10 mouse cellular contexts compared by ENCODE assay signal in the genomic region with DNA sequence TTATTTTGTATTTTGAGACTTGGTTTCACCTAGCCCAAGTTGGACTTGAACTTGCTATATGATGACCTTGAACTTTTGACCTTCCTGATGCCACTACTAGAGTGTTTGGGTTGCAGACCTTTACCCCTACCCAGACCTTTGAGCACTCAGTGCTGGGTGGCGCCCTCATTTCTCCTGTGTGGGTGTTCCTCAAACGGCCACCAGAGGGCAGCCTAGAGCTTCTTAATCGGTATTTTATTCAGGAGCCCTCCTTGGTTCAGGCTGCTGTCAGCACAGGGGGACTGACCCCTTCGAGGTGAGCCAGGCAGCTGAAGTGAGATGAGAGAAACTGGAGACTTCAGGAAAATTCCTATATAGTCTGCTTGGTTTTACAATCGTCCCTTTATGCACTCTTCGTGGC. TPM values are rescaled to one million over a fixed set of nuclear protein-coding genes. Genes with fewer than 3 reads are reported as not detected.
A peak's percentile ranks its signal among the peaks of the same experiment; 100 is the strongest.
DNase-seq lines count a peak whose midpoint lies in the region; ATAC-seq and TF ChIP-seq lines count a peak whose summit lies in the region.
"Had no signal": no experiment of that assay in that cellular context is flagged by ENCODE, and none has a peak within 500 bp of the region (broad histone marks: within the 10 kb centered on the region; RNA-seq: fewer than 3 reads in every experiment).

No protein-coding gene starts in this region.

- H3K27me3 ChIP-seq in heart, postnatal 0 days (ENCODE audit: control insufficient read depth, insufficient read depth, low read length): no peaks in the 10 kb centered on the region
- H3K27me3 ChIP-seq in heart, embryonic 10.5 days (ENCODE audit: insufficient read depth, poor library complexity, severe bottlenecking): 0 out of 2 replicates have a peak, but pooled peaks cover 1% of the 10 kb centered on the region
- H3K27me3 ChIP-seq in ES-Bruce4 (ENCODE audit: control insufficient read depth, insufficient read depth, low read length, poor library complexity, severe bottlenecking): no peaks in the 10 kb centered on the region
- no peaks in the 10 kb centered on the region for H3K27me3 ChIP-seq in forebrain, embryonic 16.5 days (replicated peaks; ENCODE audit: control insufficient read depth, insufficient read depth, low read length)
- H3K27me3 ChIP-seq in stomach, postnatal 0 days (ENCODE audit: control insufficient read depth, insufficient read depth, low read length): no peaks in the 10 kb centered on the region
- H3K27me3 ChIP-seq: embryonic facial prominence, embryonic 13.5 days had no signal

- H3K9ac ChIP-seq in heart, postnatal 0 days (replicated peaks; ENCODE audit: low read depth, low read length): no peak overlapping the region
- no peak overlapping the region for H3K9ac ChIP-seq in ES-Bruce4 (ENCODE audit: low read depth, poor library complexity, severe bottlenecking)
- no peak overlapping the region for H3K9ac ChIP-seq in forebrain, embryonic 16.5 days (replicated peaks; ENCODE audit: low read depth, low read length)
- H3K9ac ChIP-seq in stomach, postnatal 0 days (ENCODE audit: low read length): no peak overlapping the region
- H3K9ac ChIP-seq: embryonic facial prominence, embryonic 13.5 days; liver, embryonic 15.5 days had no signal

- H3K36me3 ChIP-seq in heart, postnatal 0 days (replicated peaks; ENCODE audit: control insufficient read depth, insufficient read depth, low read length): no peaks in the 10 kb centered on the region
- H3K36me3 ChIP-seq in heart, embryonic 10.5 days: no peaks in the 10 kb centered on the region
- no peaks in the 10 kb centered on the region for H3K36me3 ChIP-seq in ES-Bruce4 (ENCODE audit: control insufficient read depth, insufficient read depth, low read length, poor library complexity, severe bottlenecking)
- no peaks in the 10 kb centered on the region for H3K36me3 ChIP-seq in forebrain, embryonic 16.5 days (ENCODE audit: control insufficient read depth, insufficient read depth)
- H3K36me3 ChIP-seq in stomach, postnatal 0 days (ENCODE audit: control insufficient read depth, insufficient read depth, low read length): no peaks in the 10 kb centered on the region
- H3K36me3 ChIP-seq: embryonic facial prominence, embryonic 13.5 days; liver, embryonic 15.5 days had no signal

- no peak for TF ChIP-seq POLR2A in ES-Bruce4 (IDR thresholded peaks at IDR 0.05; ENCODE audit: insufficient read depth, low read length)

- H3K9me3 ChIP-seq in heart, postnatal 0 days (replicated peaks; ENCODE audit: control insufficient read depth, low read length): no peaks in the 10 kb centered on the region
- H3K9me3 ChIP-seq in heart, embryonic 10.5 days: no peaks in the 10 kb centered on the region
- no peaks in the 10 kb centered on the region for H3K9me3 ChIP-seq in ES-Bruce4 (replicated peaks; ENCODE audit: control insufficient read depth, insufficient read depth, low read length, poor library complexity, severe bottlenecking)
- no peaks in the 10 kb centered on the region for H3K9me3 ChIP-seq in forebrain, embryonic 16.5 days (ENCODE audit: control insufficient read depth, low read length)
- no peaks in the 10 kb centered on the region for H3K9me3 ChIP-seq in stomach, postnatal 0 days (ENCODE audit: control insufficient read depth, low read length)
- H3K9me3 ChIP-seq: embryonic facial prominence, embryonic 13.5 days; liver, embryonic 15.5 days had no signal

- TF ChIP-seq EP300 in heart, postnatal 0 days (IDR thresholded peaks at IDR 0.05; ENCODE audit: low read depth): no peak
- TF ChIP-seq EP300 in ES-Bruce4 (IDR thresholded peaks at IDR 0.05; ENCODE audit: insufficient read depth, low read depth, low read length): no peak
- TF ChIP-seq EP300 in stomach, postnatal 0 days (optimal IDR thresholded peaks at IDR 0.05): no peak

- no peak for ATAC-seq in heart, postnatal 0 days (ENCODE audit: insufficient read depth, low read depth)
- peak; percentile 26; the same call in 1 of the 2 replicates for ATAC-seq in forebrain, embryonic 16.5 days
- peak; percentile 39 for ATAC-seq in megakaryocyte-erythroid progenitor cell, adult 5-6 weeks (replicated peaks; ENCODE audit: low FRiP score, low TSS enrichment, poor library complexity, severe bottlenecking)
- 0 out of 2 replicates have a peak, but pooled peaks have one; percentile 27 for ATAC-seq in stomach, postnatal 0 days (ENCODE audit: low FRiP score, low TSS enrichment)

- H3K4me1 ChIP-seq in heart, postnatal 0 days (ENCODE audit: control insufficient read depth, insufficient read depth): peaks cover 22% of the 10 kb centered on the region
- H3K4me1 ChIP-seq in heart, embryonic 10.5 days: peaks cover 29% of the 10 kb centered on the region
- peaks cover 5% of the 10 kb centered on the region for H3K4me1 ChIP-seq in ES-Bruce4 (ENCODE audit: control insufficient read depth, insufficient read depth, low read length)
- peaks cover 5% of the 10 kb centered on the region for H3K4me1 ChIP-seq in forebrain, embryonic 16.5 days (replicated peaks; ENCODE audit: control insufficient read depth, insufficient read depth, low read length)
- H3K4me1 ChIP-seq in stomach, postnatal 0 days (replicated peaks; ENCODE audit: control insufficient read depth, insufficient read depth): no peaks in the 10 kb centered on the region
- H3K4me1 ChIP-seq: liver, embryonic 15.5 days had no signal

- WGBS in heart, postnatal 0 days: 27% methylated on average over 6 of the region's 6 CpGs
- 31% methylated on average over 6 of the region's 6 CpGs for WGBS in heart, embryonic 10.5 days
- 35% methylated on average over 6 of the region's 6 CpGs for WGBS in forebrain, embryonic 16.5 days
- 34% methylated on average over 6 of the region's 6 CpGs for WGBS in stomach, postnatal 0 days

- TF ChIP-seq CTCF in heart, postnatal 0 days (IDR thresholded peaks at IDR 0.05; ENCODE audit: low read depth): peak; percentile 68
- TF ChIP-seq CTCF in ES-Bruce4 (IDR thresholded peaks at IDR 0.05; ENCODE audit: low read depth, low read length): peak; percentile 90
- peak; percentile 87 for TF ChIP-seq CTCF in stomach, postnatal 0 days (IDR thresholded peaks at IDR 0.05; ENCODE audit: low read depth)

- no peak overlapping the region for H3K4me2 ChIP-seq in heart, postnatal 0 days (ENCODE audit: low read depth, low read length)
- no peak overlapping the region for H3K4me2 ChIP-seq in forebrain, embryonic 16.5 days (ENCODE audit: low read length)
- H3K4me2 ChIP-seq in stomach, postnatal 0 days (replicated peaks; ENCODE audit: low read depth): no peak overlapping the region
- H3K4me2 ChIP-seq: embryonic facial prominence, embryonic 13.5 days; liver, embryonic 15.5 days had no signal

- no peak overlapping the region for H3K4me3 ChIP-seq in heart, postnatal 0 days (ENCODE audit: low read depth, low read length)
- H3K4me3 ChIP-seq in heart, embryonic 10.5 days: no peak overlapping the region
- H3K4me3 ChIP-seq in ES-Bruce4 (ENCODE audit: low read depth, low read length): no peak overlapping the region
- no peak overlapping the region for H3K4me3 ChIP-seq in forebrain, embryonic 16.5 days (replicated peaks; ENCODE audit: low read length)
- no peak overlapping the region for H3K4me3 ChIP-seq in stomach, postnatal 0 days (ENCODE audit: low read depth, low read length)
- H3K4me3 ChIP-seq: embryonic facial prominence, embryonic 13.5 days; liver, embryonic 15.5 days had no signal

- H3K27ac ChIP-seq in heart, postnatal 0 days (ENCODE audit: low read depth): no peak overlapping the region
- H3K27ac ChIP-seq in heart, embryonic 10.5 days: no peak overlapping the region
- no peak overlapping the region for H3K27ac ChIP-seq in ES-Bruce4 (ENCODE audit: insufficient read depth, low read length)
- H3K27ac ChIP-seq in forebrain, embryonic 16.5 days (ENCODE audit: low read length): no peak overlapping the region
- no peak overlapping the region for H3K27ac ChIP-seq in stomach, postnatal 0 days (replicated peaks)
- H3K27ac ChIP-seq: embryonic facial prominence, embryonic 13.5 days; liver, embryonic 15.5 days had no signal

- DNase-seq in heart, postnatal 0 days (ENCODE audit: low spot score): peak; percentile 26
- DNase-seq in heart, embryonic 10.5 days (ENCODE audit: low spot score): no peak
- DNase-seq in c-Kit-positive CD71-positive TER-119-positive erythroid progenitor cells, embryonic 14.5 days (ENCODE audit: low spot score): peak; percentile 40
- peak; percentile 35 to 76 for DNase-seq in kidney, postnatal 36 days
- DNase-seq in stomach, postnatal 0 days (ENCODE audit: low spot score): peak; percentile 58

RNA-seq across cellular contexts. Expression of a gene that starts 7.2 kb away (rescaled TPM):
- 0.23 and 0.89 TPM in 2 replicates for total RNA-seq in heart, postnatal 0 days (2014; rRNA removed; ENCODE audit: low replicate concordance)
- polyA plus RNA-seq in heart, postnatal 0 days (2015; fragmentation: Nextera tagmentation; extraction: Ambion mirVana): 0.37 and 0.48 TPM in 2 replicates
- 0.20 and 0.63 TPM in 2 replicates for polyA plus RNA-seq in heart, embryonic 10.5 days (2016; fragmentation: Nextera tagmentation; extraction: Ambion mirVana)
- polyA plus RNA-seq in ES-Bruce4 (2011; ENCODE audit: insufficient read depth, insufficient read length, low read depth, missing spikeins): 0.33 TPM in 1 of 2 replicates, not detected in the other
- not detected in 2 replicates for polyA plus RNA-seq in forebrain, embryonic 16.5 days (2015; fragmentation: Nextera tagmentation; extraction: Ambion mirVana)
- total RNA-seq in megakaryocyte-erythroid progenitor cell, adult 5-6 weeks (2014; fragmentation: Nextera tagmentation): not detected in 2 replicates
- total RNA-seq in megakaryocyte-erythroid progenitor cell, adult 5-6 weeks (2017): not detected in 2 replicates
- polyA plus RNA-seq in stomach, postnatal 0 days (2015; fragmentation: Nextera tagmentation; extraction: Ambion mirVana): 106 and 139 TPM in 2 replicates
- polyA plus RNA-seq: embryonic facial prominence, embryonic 13.5 days had no signal

RNA-seq across cellular contexts. Expression of a gene that starts 11.7 kb away (rescaled TPM):
- total RNA-seq in heart, postnatal 0 days (2014; rRNA removed; ENCODE audit: low replicate concordance): 1.3 TPM in 1 of 2 replicates, not detected in the other
- 0.14 TPM in 1 of 2 replicates, not detected in the other for polyA plus RNA-seq in heart, postnatal 0 days (2015; fragmentation: Nextera tagmentation; extraction: Ambion mirVana)
- 0.81 and 1.1 TPM in 2 replicates for polyA plus RNA-seq in heart, embryonic 10.5 days (2016; fragmentation: Nextera tagmentation; extraction: Ambion mirVana)
- 4.6 and 7.0 TPM in 2 replicates for polyA plus RNA-seq in ES-Bruce4 (2011; ENCODE audit: insufficient read depth, insufficient read length, low read depth, missing spikeins)
- 1.4 and 1.7 TPM in 2 replicates for polyA plus RNA-seq in forebrain, embryonic 16.5 days (2015; fragmentation: Nextera tagmentation; extraction: Ambion mirVana)
- not detected in 2 replicates for total RNA-seq in megakaryocyte-erythroid progenitor cell, adult 5-6 weeks (2014; fragmentation: Nextera tagmentation)
- total RNA-seq in megakaryocyte-erythroid progenitor cell, adult 5-6 weeks (2017): not detected in 2 replicates
- polyA plus RNA-seq in stomach, postnatal 0 days (2015; fragmentation: Nextera tagmentation; extraction: Ambion mirVana): 66.1 and 66.8 TPM in 2 replicates

RNA-seq across cellular contexts. Expression of a gene that starts 22.6 kb away (rescaled TPM):
- not detected in 2 replicates for total RNA-seq in heart, postnatal 0 days (2014; rRNA removed; ENCODE audit: low replicate concordance)
- polyA plus RNA-seq in heart, postnatal 0 days (2015; fragmentation: Nextera tagmentation; extraction: Ambion mirVana): not detected in 2 replicates
- not detected in 2 replicates for polyA plus RNA-seq in heart, embryonic 10.5 days (2016; fragmentation: Nextera tagmentation; extraction: Ambion mirVana)
- polyA plus RNA-seq in ES-Bruce4 (2011; ENCODE audit: insufficient read depth, insufficient read length, low read depth, missing spikeins): 0.46 TPM in 1 of 2 replicates, not detected in the other
- not detected in 2 replicates for polyA plus RNA-seq in forebrain, embryonic 16.5 days (2015; fragmentation: Nextera tagmentation; extraction: Ambion mirVana)
- not detected in 2 replicates for total RNA-seq in megakaryocyte-erythroid progenitor cell, adult 5-6 weeks (2014; fragmentation: Nextera tagmentation)
- total RNA-seq in megakaryocyte-erythroid progenitor cell, adult 5-6 weeks (2017): not detected in 2 replicates
- 234 and 311 TPM in 2 replicates for polyA plus RNA-seq in stomach, postnatal 0 days (2015; fragmentation: Nextera tagmentation; extraction: Ambion mirVana)
- polyA plus RNA-seq: liver, embryonic 15.5 days had no signal

RNA-seq across cellular contexts. Expression of a gene that starts 27.8 kb away (rescaled TPM):
- 4.8 and 30.8 TPM in 2 replicates for total RNA-seq in heart, postnatal 0 days (2014; rRNA removed; ENCODE audit: low replicate concordance)
- polyA plus RNA-seq in heart, postnatal 0 days (2015; fragmentation: Nextera tagmentation; extraction: Ambion mirVana): 4.5 and 4.8 TPM in 2 replicates
- polyA plus RNA-seq in heart, embryonic 10.5 days (2016; fragmentation: Nextera tagmentation; extraction: Ambion mirVana): 17.2 and 17.9 TPM in 2 replicates
- polyA plus RNA-seq in ES-Bruce4 (2011; ENCODE audit: insufficient read depth, insufficient read length, low read depth, missing spikeins): 13.4 and 15.3 TPM in 2 replicates
- polyA plus RNA-seq in forebrain, embryonic 16.5 days (2015; fragmentation: Nextera tagmentation; extraction: Ambion mirVana): 8.8 and 9.0 TPM in 2 replicates
- 9.3 and 24.6 TPM in 2 replicates for total RNA-seq in megakaryocyte-erythroid progenitor cell, adult 5-6 weeks (2014; fragmentation: Nextera tagmentation)
- total RNA-seq in megakaryocyte-erythroid progenitor cell, adult 5-6 weeks (2017): 11.6 and 13.3 TPM in 2 replicates
- 7.1 and 7.4 TPM in 2 replicates for polyA plus RNA-seq in stomach, postnatal 0 days (2015; fragmentation: Nextera tagmentation; extraction: Ambion mirVana)

RNA-seq across cellular contexts. Expression of a gene that starts 28.1 kb away (rescaled TPM):
- total RNA-seq in heart, postnatal 0 days (2014; rRNA removed; ENCODE audit: low replicate concordance): 58.8 and 68.0 TPM in 2 replicates
- polyA plus RNA-seq in heart, postnatal 0 days (2015; fragmentation: Nextera tagmentation; extraction: Ambion mirVana): 21.3 and 23.3 TPM in 2 replicates
- polyA plus RNA-seq in heart, embryonic 10.5 days (2016; fragmentation: Nextera tagmentation; extraction: Ambion mirVana): 43.1 and 43.8 TPM in 2 replicates
- 4.0 and 5.2 TPM in 2 replicates for polyA plus RNA-seq in ES-Bruce4 (2011; ENCODE audit: insufficient read depth, insufficient read length, low read depth, missing spikeins)
- 31.8 and 34.2 TPM in 2 replicates for polyA plus RNA-seq in forebrain, embryonic 16.5 days (2015; fragmentation: Nextera tagmentation; extraction: Ambion mirVana)
- total RNA-seq in megakaryocyte-erythroid progenitor cell, adult 5-6 weeks (2014; fragmentation: Nextera tagmentation): 18.8 and 27.5 TPM in 2 replicates
- total RNA-seq in megakaryocyte-erythroid progenitor cell, adult 5-6 weeks (2017): 4.7 and 8.1 TPM in 2 replicates
- 32.7 and 34.5 TPM in 2 replicates for polyA plus RNA-seq in stomach, postnatal 0 days (2015; fragmentation: Nextera tagmentation; extraction: Ambion mirVana)

Comparison
In these comparisons a context has a peak if more than half of its experiments do, and no peak if none do; other contexts are left out.
1. RNA of a gene that starts 7.2 kb away (polyA plus RNA-seq): 106 to 139 TPM in stomach, postnatal 0 days; 0.37 to 0.48 TPM in heart, postnatal 0 days, 0.20 to 0.63 TPM in heart, embryonic 10.5 days, 0.33 TPM in ES-Bruce4 and not detected in forebrain, embryonic 16.5 days; every median in the first group is over 10 times any median in the second.
2. RNA of a gene that starts 22.6 kb away (polyA plus RNA-seq): 234 to 311 TPM in stomach, postnatal 0 days; 0.46 TPM in ES-Bruce4, not detected in heart, postnatal 0 days, not detected in heart, embryonic 10.5 days and not detected in forebrain, embryonic 16.5 days; every median in the first group is over 100 times any median in the second.
3. Peak in every context shown above with its lines, with median percentiles within 50 percentile points of each other: CTCF ChIP-seq.